Mouse (Mus musculus) erythroblast, embryonic 14.5 days (primary cell): ENCODE measurements around the gene Ppp2r5c.

Source experiments
- GATA1 ChIP-seq: IDR thresholded peaks from 2 replicates; pipeline ENCODE4 v1.6.1; 2012; ENCODE audit warnings: low read length, inconsistent platforms, mixed read lengths
- TAL1 ChIP-seq: IDR thresholded peaks from 3 replicates; pipeline ENCODE4 v1.6.1; 2012; ENCODE audit warnings: low read length, inconsistent platforms, mixed read lengths

DNA sequence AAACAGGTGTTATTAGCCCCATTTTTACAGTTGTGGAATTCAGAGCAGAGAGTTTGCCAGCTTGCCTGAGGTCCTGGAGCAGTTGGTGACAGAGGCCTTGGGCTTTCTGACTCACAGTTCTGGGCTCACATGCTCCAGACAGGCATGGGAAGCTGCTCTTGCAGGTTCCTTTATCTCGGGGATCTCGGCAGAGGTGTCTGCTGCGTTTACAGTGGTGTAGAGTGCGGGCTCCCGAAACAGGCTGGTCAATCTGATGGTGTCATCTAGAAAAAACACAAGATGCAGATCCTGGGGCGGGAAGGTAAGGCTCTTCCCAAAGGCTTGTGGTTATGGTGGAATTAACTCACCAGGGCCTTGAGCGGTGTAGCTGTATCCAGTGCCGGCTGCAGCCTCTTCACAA, 50.6 kb downstream of the Ppp2r5c start:
- TF ChIP-seq GATA1 (no peak), TAL1 (no peak)
